ENCODE assay signal across 11 mouse cellular contexts in genomic region chr2:155388573-155388972, GRCm38 (mm10). TPM values are rescaled to one million over a fixed set of nuclear protein-coding genes. Genes with fewer than 3 reads are reported as not detected.
DNase-seq lines count a peak whose midpoint lies in the region.
"Had no signal": no experiment of that assay in that cellular context is flagged by ENCODE, and none has a peak within 500 bp of the region (broad histone marks: within the 10 kb centered on the region; RNA-seq: fewer than 3 reads in every experiment).

No protein-coding gene starts in this region.

- peak; percentile 21 for DNase-seq in cerebellum, adult 11 months
- no peak for DNase-seq in cerebellum, adult 8-10 months
- DNase-seq in heart, adult 18-20 months, result peak; percentile 34 to 46
- DNase-seq in heart, postnatal 4 days, result no peak
- DNase-seq in testis, postnatal 14 days (ENCODE audit: low spot score), result peak; percentile 20
- no peak for DNase-seq in testis, postnatal 10 days (ENCODE audit: low spot score)
- DNase-seq in spleen, adult 18-20 months, result no peak
- DNase-seq in ovary, postnatal 10 days (ENCODE audit: low spot score), result no peak
- DNase-seq: left cerebral cortex, postnatal 4 days; liver, embryonic 13.5 days; thymus, adult 18-20 months had no signal

RNA-seq across cellular contexts. Expression of gene Trp53inp2, which starts 7.7 kb away (rescaled TPM):
- total RNA-seq in heart, adult 18-20 months (2021), result 100 to 1,000 TPM; 433 to 445 TPM
- total RNA-seq in heart, postnatal 4 days (2021), result 100 to 1,000 TPM; 491 to 511 TPM

RNA-seq across cellular contexts. Expression of gene Pigu, which starts 31.3 kb away (rescaled TPM):
- total RNA-seq in heart, adult 18-20 months (2021), result 10 to 100 TPM; 24.0 to 27.0 TPM
- 10 to 100 TPM; 39.4 to 42.7 TPM for total RNA-seq in heart, postnatal 4 days (2021)

Comparison
In these comparisons a context has a peak if more than half of its experiments do, and no peak if none do; other contexts are left out.
1. DNase-seq: peak in cerebellum, adult 11 months (single experiment), heart, adult 18-20 months (2 of 2) and testis, postnatal 14 days (single experiment); none in cerebellum, adult 8-10 months (single experiment), heart, postnatal 4 days (single experiment), testis, postnatal 10 days (single experiment), spleen, adult 18-20 months (0 of 2) and ovary, postnatal 10 days (single experiment).